Comparison of ENCODE assay signal across 27 mouse cellular contexts in genomic region chr9:46106105-46106504, GRCm38 (mm10).
"Had no signal": no experiment of that assay in that cellular context is flagged by ENCODE, and none has a peak within 500 bp of the region (broad histone marks: within the 10 kb centered on the region; RNA-seq: fewer than 3 reads in every experiment).

No protein-coding gene starts in this region.

- H3K27me3 ChIP-seq: embryonic facial prominence, embryonic 12.5 days; embryonic facial prominence, embryonic 13.5 days; embryonic facial prominence, embryonic 15.5 days; forebrain, embryonic 12.5 days; forebrain, embryonic 13.5 days; forebrain, embryonic 15.5 days had no signal

- H3K4me3 ChIP-seq: embryonic facial prominence, embryonic 10.5 days; embryonic facial prominence, embryonic 12.5 days; embryonic facial prominence, embryonic 13.5 days; embryonic facial prominence, embryonic 15.5 days; erythroblast, embryonic 14.5 days; forebrain, embryonic 10.5 days; forebrain, embryonic 12.5 days; forebrain, embryonic 13.5 days; forebrain, embryonic 15.5 days; gastrocnemius, adult 2 months had no signal

- H3K4me1 ChIP-seq: forebrain, embryonic 13.5 days had no signal

- H3K9me3 ChIP-seq: embryonic facial prominence, embryonic 10.5 days; embryonic facial prominence, embryonic 12.5 days; embryonic facial prominence, embryonic 13.5 days; embryonic facial prominence, embryonic 15.5 days; forebrain, embryonic 10.5 days; forebrain, embryonic 12.5 days; forebrain, embryonic 13.5 days; forebrain, embryonic 15.5 days had no signal

- DNase-seq: cerebellum, adult 2 months; cerebellum, adult 8-10 months; cerebellum, adult 9-10 months; cerebellum, adult 9-11 months; cerebellum, postnatal 10 days; cerebellum, postnatal 14 days; cerebellum, postnatal 36 days; embryo, embryonic 11 days; forebrain, postnatal 0 days; gastrocnemius, adult 2 months; gastrocnemius, postnatal 10 days; gastrocnemius, postnatal 14 days; gastrocnemius, postnatal 25 days; gastrocnemius, postnatal 36 days; heart, adult 11 months; heart, adult 18-20 months had no signal

- H3K36me3 ChIP-seq: embryonic facial prominence, embryonic 12.5 days; embryonic facial prominence, embryonic 13.5 days; embryonic facial prominence, embryonic 15.5 days; forebrain, embryonic 10.5 days; forebrain, embryonic 12.5 days; forebrain, embryonic 15.5 days had no signal

- H3K27ac ChIP-seq: embryonic facial prominence, embryonic 10.5 days; embryonic facial prominence, embryonic 12.5 days; embryonic facial prominence, embryonic 13.5 days; embryonic facial prominence, embryonic 15.5 days; forebrain, embryonic 10.5 days; forebrain, embryonic 12.5 days; forebrain, embryonic 13.5 days; forebrain, embryonic 15.5 days; gastrocnemius, adult 2 months had no signal

- H3K4me2 ChIP-seq: embryonic facial prominence, embryonic 12.5 days; embryonic facial prominence, embryonic 13.5 days; embryonic facial prominence, embryonic 15.5 days; forebrain, embryonic 12.5 days; forebrain, embryonic 13.5 days; forebrain, embryonic 15.5 days had no signal

- H3K9ac ChIP-seq: embryonic facial prominence, embryonic 12.5 days; embryonic facial prominence, embryonic 13.5 days; embryonic facial prominence, embryonic 15.5 days; forebrain, embryonic 12.5 days; forebrain, embryonic 13.5 days; forebrain, embryonic 15.5 days; forebrain, postnatal 0 days had no signal

- ATAC-seq: forebrain, embryonic 13.5 days; forebrain, embryonic 14.5 days; forebrain, embryonic 15.5 days; forebrain, embryonic 16.5 days; forebrain, postnatal 0 days had no signal
